Mouse (Mus musculus): ENCODE results near the gene Tcf7. TPM values are rescaled to one million over a fixed set of nuclear protein-coding genes. Genes with fewer than 3 reads are reported as not detected.

Tcf7 gene
- polyA plus RNA-seq, 1 experiment from 2014 or later = 24.4 TPM

DNA sequence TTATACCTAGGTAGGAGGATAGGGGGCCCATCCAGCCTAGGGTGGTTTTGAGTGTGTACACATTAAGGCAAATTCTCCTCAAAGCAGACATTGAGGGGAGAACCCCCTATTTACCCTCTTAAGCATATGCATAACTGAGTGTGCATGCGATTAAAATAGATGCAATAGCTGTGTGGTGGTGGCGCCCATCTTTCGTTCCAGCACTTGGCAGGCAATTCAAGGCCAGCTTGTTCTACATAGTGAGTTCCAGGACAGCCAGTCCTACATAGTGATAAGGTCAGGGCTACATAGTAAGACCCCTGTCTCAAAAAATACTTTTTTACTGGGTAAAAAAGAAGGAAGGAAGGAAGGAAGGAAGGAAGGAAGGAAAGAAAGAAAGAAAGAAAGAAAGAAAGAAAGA, 19.9 kb upstream of the Tcf7 start:
- peaks cover 11% of the 10 kb centered on the region; the same call in 1 of the 2 replicates for H3K4me1 ChIP-seq
- H3K27ac ChIP-seq = no peak overlapping the region
- whole genome bisulfite sequencing = 88% methylated on average over 3 of the region's 3 CpGs
- H3K9me3 ChIP-seq (replicated peaks) = no peaks in the 10 kb centered on the region
- DNase-seq (ENCODE audit: low spot score) = no peak
- H3K36me3 ChIP-seq = no peaks in the 10 kb centered on the region
- no peaks in the 10 kb centered on the region for H3K27me3 ChIP-seq (ENCODE audit: low read depth, poor library complexity, severe bottlenecking)
- no peak overlapping the region for H3K4me3 ChIP-seq

DNA sequence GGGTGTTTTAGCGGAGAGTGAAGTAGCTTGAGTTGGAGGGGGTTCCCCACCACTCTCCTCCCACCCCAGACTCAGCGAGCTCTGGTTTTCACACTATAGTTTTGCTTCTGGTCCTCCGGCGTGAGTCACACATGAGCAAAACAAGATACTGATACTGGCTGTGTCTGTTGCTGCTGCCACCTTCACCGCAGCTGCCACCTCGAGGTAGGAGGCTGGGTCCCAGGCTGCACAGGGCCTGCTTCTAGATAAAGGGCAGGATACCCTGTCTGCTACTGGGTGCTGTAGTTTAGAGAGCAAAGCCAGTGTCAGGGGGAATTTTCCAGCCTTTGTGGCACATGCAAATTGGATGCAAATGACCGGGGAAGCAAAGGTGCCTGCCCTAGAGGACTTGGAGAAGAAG, 16.9 kb upstream of the Tcf7 start:
- no peaks in the 10 kb centered on the region for H3K36me3 ChIP-seq
- no peak overlapping the region for H3K27ac ChIP-seq
- DNase-seq (ENCODE audit: low spot score) = peak; percentile 25
- H3K4me3 ChIP-seq = no peak overlapping the region
- H3K4me1 ChIP-seq = peaks cover 8% of the 10 kb centered on the region; the same call in 1 of the 2 replicates
- WGBS = 66% methylated on average over 7 of the region's 7 CpGs
- no peaks in the 10 kb centered on the region for H3K9me3 ChIP-seq (replicated peaks)
- H3K27me3 ChIP-seq (ENCODE audit: low read depth, poor library complexity, severe bottlenecking) = no peaks in the 10 kb centered on the region

DNA sequence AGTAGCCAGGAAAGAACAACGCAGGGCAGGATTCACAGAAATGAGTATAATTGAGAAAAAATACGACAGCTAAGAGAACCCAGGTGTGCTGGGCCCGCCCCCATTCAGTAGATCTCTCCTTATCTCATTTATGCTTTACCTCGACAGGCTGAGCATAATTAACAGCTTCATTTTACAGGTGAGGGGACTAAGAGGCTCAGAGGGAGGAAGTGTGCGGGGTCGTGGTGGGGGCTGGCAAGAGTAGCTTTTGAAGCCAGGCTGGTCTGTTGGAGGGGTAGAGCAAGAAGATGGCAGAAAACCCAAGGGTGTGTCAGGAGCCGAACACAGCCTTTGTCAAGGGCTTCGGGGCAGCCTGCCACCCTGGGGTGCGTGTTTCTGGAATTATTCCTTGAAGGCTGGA, 16.1 kb upstream of the Tcf7 start:
- no peak for DNase-seq (ENCODE audit: low spot score)
- no peak overlapping the region for H3K27ac ChIP-seq
- H3K4me3 ChIP-seq = no peak overlapping the region
- H3K4me1 ChIP-seq = peaks cover 8% of the 10 kb centered on the region; the same call in 1 of the 2 replicates
- no peaks in the 10 kb centered on the region for H3K9me3 ChIP-seq (replicated peaks)
- no peaks in the 10 kb centered on the region for H3K36me3 ChIP-seq
- WGBS = 78% methylated on average over 9 of the region's 9 CpGs
- no peaks in the 10 kb centered on the region for H3K27me3 ChIP-seq (ENCODE audit: low read depth, poor library complexity, severe bottlenecking)

DNA sequence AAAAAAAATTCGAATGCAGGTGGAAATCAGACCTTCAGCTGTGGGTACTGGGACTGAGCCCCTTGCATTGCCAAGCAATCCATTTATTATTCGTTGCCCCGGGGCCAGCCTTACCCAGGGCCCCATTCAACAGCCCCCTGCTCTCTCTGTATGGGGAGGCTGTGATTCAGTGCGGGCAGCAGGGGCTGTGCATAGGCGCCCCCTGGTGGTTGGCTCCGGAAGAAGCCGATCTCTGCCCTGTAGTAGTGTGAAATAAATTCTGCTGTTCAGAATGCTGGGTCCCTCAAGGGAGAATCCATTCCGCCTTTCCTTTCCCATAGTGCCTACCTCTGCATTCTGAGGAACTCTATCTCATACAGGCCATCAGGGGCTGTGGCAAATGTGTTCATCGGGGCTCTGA, 14.5 kb upstream of the Tcf7 start:
- H3K9me3 ChIP-seq (replicated peaks) = no peaks in the 10 kb centered on the region
- peak; percentile 91 for DNase-seq (ENCODE audit: low spot score)
- no peak overlapping the region for H3K4me3 ChIP-seq
- 17% methylated on average over 9 of the region's 9 CpGs for WGBS
- H3K4me1 ChIP-seq = peaks cover 10% of the 10 kb centered on the region; the same call in 1 of the 2 replicates
- H3K27ac ChIP-seq = no peak overlapping the region
- H3K27me3 ChIP-seq (ENCODE audit: low read depth, poor library complexity, severe bottlenecking) = no peaks in the 10 kb centered on the region
- no peaks in the 10 kb centered on the region for H3K36me3 ChIP-seq

DNA sequence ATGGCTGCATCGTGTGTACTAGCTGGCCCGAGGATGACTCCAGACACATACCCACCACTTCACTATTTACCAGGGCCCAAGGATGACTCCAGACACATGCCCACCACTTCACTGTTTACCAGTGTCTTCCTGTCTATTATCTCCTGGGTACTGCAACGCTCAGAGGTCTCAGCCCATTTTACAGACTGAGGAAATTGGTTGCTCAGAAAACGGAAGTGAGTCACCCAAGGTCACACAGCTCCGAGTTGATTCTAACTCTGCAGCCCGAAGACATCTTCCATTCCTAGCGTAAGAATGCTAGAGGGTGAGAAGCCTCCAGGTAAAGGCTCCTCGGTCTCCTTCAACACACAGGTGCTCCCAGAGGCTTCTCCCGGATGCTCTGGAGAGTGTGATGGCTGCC, 11.3 kb upstream of the Tcf7 start:
- no peaks in the 10 kb centered on the region for H3K36me3 ChIP-seq
- peaks cover 9% of the 10 kb centered on the region for H3K4me1 ChIP-seq
- DNase-seq (ENCODE audit: low spot score) = no peak
- H3K27ac ChIP-seq = no peak overlapping the region
- WGBS = 90% methylated on average over 9 of the region's 9 CpGs
- no peaks in the 10 kb centered on the region for H3K27me3 ChIP-seq (ENCODE audit: low read depth, poor library complexity, severe bottlenecking)
- H3K4me3 ChIP-seq = no peak overlapping the region
- no peaks in the 10 kb centered on the region for H3K9me3 ChIP-seq (replicated peaks)

DNA sequence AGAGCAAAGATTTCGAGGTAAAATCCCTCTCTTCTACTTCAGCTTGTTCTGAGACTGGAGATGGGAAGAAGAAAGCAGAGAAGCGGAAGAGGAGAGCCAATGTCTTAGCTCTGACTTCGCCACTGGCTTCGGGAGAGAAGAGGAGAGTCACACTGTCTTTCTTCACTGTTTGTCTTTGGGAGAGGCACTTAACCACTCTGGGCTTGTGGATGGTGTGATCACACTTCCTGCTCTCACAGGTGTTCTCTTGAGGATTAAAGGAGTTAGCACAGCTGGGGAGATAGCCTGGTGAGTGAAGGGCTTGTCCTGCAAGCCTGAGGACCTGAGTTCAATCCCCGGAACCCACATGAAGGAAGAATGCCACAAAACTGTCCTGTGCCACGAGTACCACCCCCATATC, 10.1 kb upstream of the Tcf7 start:
- no peaks in the 10 kb centered on the region for H3K9me3 ChIP-seq (replicated peaks)
- H3K27me3 ChIP-seq (ENCODE audit: low read depth, poor library complexity, severe bottlenecking) = no peaks in the 10 kb centered on the region
- H3K27ac ChIP-seq = no peak overlapping the region
- 79% methylated on average over 6 of the region's 6 CpGs for WGBS
- no peaks in the 10 kb centered on the region for H3K36me3 ChIP-seq
- no peak overlapping the region for H3K4me3 ChIP-seq
- DNase-seq (ENCODE audit: low spot score) = no peak
- peaks cover 6% of the 10 kb centered on the region for H3K4me1 ChIP-seq

DNA sequence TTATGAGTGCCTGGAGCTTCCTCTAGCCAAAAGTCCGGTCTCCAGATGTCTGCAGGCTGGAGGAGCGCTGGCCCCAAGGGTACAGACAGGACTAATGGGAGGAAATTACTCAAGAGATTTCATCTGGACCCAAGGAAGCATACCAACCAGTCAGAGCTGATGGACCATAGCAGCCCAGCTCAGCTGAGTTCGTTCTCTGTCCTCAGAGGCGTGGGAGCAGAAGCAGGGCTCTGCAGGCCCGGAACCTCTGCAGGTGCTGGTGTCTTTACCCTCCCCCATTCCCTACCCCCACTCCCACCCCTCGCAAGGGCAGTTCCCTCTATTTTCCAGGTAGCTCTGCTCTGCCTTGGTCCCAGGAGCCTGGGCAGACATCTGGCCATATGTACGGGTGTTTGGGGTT, 9.5 kb upstream of the Tcf7 start:
- H3K27me3 ChIP-seq (ENCODE audit: low read depth, poor library complexity, severe bottlenecking) = no peaks in the 10 kb centered on the region
- 75% methylated on average over 7 of the region's 7 CpGs for whole genome bisulfite sequencing

DNA sequence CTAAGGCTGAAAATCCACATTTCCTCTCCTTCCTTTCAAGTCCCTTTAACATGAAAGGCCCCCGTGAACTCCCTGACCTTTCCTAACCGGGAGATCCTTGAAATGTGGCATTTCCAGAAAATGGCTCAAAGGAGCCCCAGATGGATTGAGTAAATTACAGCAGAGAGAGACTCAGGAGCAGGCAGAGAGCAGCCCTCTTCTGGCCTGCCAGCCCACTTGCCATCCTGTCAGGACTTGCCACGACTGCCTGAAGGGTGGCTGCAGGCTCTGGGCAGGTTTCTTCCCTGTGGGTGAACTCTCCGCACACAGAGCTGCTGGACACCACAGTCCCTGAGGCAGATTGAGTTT, 4.1 kb upstream of the Tcf7 start:
- H3K27ac ChIP-seq = peak overlapping the region; percentile 37
- H3K4me1 ChIP-seq = peaks cover 58% of the 10 kb centered on the region
- peaks cover 30% of the 10 kb centered on the region for H3K27me3 ChIP-seq (ENCODE audit: low read depth, poor library complexity, severe bottlenecking)
- peak; percentile 54 for DNase-seq (ENCODE audit: low spot score)
- no peaks in the 10 kb centered on the region for H3K9me3 ChIP-seq (replicated peaks)
- WGBS = 3% methylated on average over 4 of the region's 4 CpGs
- no peaks in the 10 kb centered on the region for H3K36me3 ChIP-seq
- H3K4me3 ChIP-seq = no peak overlapping the region

More for the DNA sequence above, 9.5 kb upstream of the Tcf7 start:
- peak; percentile 25 for DNase-seq (ENCODE audit: low spot score)
- no peak overlapping the region for H3K4me3 ChIP-seq
- H3K27ac ChIP-seq = no peak overlapping the region
- H3K9me3 ChIP-seq (replicated peaks) = no peaks in the 10 kb centered on the region
- H3K4me1 ChIP-seq = peaks cover 11% of the 10 kb centered on the region
- H3K36me3 ChIP-seq = no peaks in the 10 kb centered on the region

DNA sequence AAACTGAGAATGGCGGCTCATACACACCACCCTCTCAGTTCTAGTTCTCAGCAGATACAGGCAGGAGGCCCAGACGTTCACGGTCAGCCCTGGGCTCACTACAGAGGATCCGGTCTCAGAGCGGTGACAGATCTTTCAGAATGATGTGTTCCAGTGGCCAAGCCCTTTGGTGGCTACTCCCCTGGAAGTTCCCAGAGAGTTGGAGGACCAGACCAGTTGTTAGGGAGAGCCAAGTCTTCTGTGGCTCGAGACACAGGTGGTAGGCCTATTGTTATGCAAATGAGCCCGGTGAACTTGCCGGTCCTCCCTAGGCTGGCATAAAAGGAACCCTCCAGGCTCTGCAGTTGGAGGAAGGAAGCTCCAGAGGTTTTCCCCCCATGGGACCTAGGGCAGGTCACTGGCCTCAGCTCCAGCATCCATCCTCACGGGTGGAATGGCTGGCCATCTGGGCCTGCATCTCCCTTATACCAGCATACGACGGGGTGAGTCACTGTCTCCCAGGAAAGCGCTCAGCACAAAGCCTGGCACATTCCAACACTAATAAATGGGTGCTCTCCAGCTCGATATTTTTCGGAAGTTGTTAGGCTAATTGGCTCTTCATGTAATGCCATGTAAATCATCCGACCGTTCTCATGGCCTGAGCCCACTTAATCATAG, 3.6 kb upstream of the Tcf7 start:
- 5% methylated on average over 16 of the region's 16 CpGs for WGBS
- H3K4me3 ChIP-seq = peak overlapping the region; percentile 15; the same call in 1 of the 2 replicates
- 0 out of 2 replicates have a peak, but pooled peaks cover under 1% of the 10 kb centered on the region for H3K36me3 ChIP-seq
- H3K27ac ChIP-seq = peak overlapping the region; percentile 42; the same call in 1 of the 2 replicates
- peaks cover 35% of the 10 kb centered on the region for H3K27me3 ChIP-seq (ENCODE audit: low read depth, poor library complexity, severe bottlenecking)
- H3K9me3 ChIP-seq (replicated peaks) = no peaks in the 10 kb centered on the region
- H3K4me1 ChIP-seq = peaks cover 63% of the 10 kb centered on the region
- no peak for DNase-seq (ENCODE audit: low spot score)

DNA sequence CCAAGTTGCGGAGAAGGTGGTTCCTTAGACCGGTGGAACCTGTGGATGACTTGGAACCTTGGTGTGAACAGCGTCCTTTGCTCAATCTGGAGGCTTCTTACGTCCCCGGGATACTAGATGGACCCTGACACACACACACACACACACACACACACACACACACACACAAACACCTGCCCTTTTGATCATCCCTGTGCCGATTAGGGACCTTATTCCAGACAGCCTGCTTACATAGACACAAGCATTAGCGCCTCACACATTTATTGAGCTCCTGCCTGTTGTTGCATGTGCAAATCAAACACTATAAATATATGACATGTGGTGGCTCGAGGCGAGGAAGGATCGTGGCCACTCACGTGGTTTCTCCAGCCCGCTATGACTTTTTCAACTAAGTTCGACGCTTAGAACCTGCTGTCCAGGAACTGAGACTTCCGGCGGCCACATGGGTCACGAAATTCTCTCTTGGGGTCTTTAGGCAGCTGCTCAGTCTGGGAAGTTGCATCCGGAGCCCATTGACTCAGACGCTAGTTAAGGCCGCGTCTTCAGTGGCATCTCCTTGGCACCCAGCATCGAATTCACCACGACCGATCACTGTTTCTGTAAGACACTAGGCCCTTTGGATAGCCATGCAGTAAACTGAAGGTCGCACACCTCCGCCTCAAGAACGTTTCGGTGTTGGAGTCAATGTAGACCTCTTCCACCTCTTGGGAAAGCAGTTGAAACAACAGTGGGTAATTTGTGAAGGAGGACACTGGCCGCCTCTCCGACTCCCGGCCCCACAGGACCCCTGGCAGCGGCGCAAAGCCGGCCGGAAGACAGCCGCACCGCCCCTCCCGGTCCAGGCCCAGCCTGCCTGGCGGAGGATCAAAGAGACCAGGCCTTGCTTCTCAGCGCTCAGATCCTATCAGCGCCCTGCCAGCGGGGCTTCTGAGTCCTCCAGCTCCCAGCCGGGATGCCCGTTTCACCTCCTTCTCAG, 1.1 kb upstream of the Tcf7 start:
- H3K4me1 ChIP-seq = peaks cover 74% of the 10 kb centered on the region
- no peaks in the 10 kb centered on the region for H3K9me3 ChIP-seq (replicated peaks)
- 7% methylated on average over 44 of the region's 44 CpGs for WGBS
- DNase-seq (ENCODE audit: low spot score) = peak; percentile 76
- H3K27ac ChIP-seq = peak overlapping the region; percentile 62
- H3K4me3 ChIP-seq = peak overlapping the region; percentile 77
- peaks cover 38% of the 10 kb centered on the region for H3K27me3 ChIP-seq (ENCODE audit: low read depth, poor library complexity, severe bottlenecking)
- H3K36me3 ChIP-seq = peaks cover 26% of the 10 kb centered on the region

DNA sequence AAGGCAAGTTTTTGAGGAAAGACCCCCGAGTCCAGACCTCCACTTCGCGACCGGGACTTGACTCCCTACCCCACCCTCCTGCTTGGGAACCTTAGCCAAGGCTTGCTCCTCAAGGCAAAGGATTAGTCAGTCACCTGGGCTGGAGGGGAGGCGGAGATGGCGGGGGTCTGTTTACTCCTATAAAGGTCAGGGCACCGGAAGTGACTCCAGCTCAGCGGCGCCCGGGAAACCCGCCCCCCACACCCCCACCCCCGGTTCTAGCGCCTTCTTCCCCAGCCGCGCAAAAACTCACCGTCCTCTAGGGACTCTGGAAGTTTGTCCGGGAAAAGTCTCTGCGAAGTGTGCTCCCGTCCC, 417 bp downstream of the Tcf7 start:
- H3K27ac ChIP-seq = peak overlapping the region; percentile 88
- H3K27me3 ChIP-seq (ENCODE audit: low read depth, poor library complexity, severe bottlenecking) = peaks cover 38% of the 10 kb centered on the region
- H3K36me3 ChIP-seq = peaks cover 35% of the 10 kb centered on the region
- peak overlapping the region; percentile 77 for H3K4me3 ChIP-seq
- peaks cover 70% of the 10 kb centered on the region for H3K4me1 ChIP-seq
- DNase-seq (ENCODE audit: low spot score) = no peak
- 1% methylated on average over 19 of the region's 19 CpGs for WGBS
- H3K9me3 ChIP-seq (replicated peaks) = no peaks in the 10 kb centered on the region

DNA sequence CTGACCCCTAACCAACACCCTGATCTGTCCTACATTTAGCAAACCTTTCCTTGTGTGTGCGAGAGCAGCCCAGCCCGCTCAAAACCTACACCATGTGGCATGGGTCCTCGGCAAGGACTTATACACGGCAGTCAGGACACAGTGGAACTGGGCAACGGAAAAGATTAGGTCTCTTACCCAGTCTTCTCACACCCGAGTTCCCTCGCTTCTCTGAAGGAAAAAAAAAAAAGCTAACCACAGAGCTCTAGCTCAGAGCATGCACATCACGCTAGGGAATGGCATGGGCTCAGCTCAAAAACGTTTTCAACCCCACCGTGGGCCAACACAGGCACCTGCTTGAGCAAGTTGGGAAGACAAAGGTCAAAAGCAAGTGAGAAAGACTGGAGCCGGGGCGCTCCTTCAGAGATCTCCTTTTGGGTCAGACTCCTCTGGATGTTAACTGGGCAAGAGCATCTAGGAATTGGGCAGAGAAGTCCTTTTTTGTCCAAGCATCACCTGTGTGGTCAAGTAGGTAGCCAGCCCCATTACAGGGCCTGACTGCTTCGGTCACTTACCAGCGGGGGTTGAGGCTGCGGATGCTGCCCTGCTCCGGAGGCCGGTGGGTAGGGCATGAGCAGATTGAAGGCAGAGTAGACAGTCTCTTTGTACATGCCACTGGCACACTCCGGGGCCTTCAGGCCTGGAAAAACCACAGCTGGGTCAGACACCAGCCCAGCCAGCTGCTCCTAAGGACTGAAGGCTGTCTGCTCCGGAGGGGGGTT, 1.1 kb downstream of the Tcf7 start:
- H3K27me3 ChIP-seq (ENCODE audit: low read depth, poor library complexity, severe bottlenecking) = peaks cover 38% of the 10 kb centered on the region
- 0 out of 2 replicates have a peak overlapping the region, but pooled peaks have one; percentile 30 for H3K27ac ChIP-seq
- H3K36me3 ChIP-seq = peaks cover 41% of the 10 kb centered on the region
- peak overlapping the region; percentile 77 for H3K4me3 ChIP-seq
- H3K4me1 ChIP-seq = peaks cover 64% of the 10 kb centered on the region
- H3K9me3 ChIP-seq (replicated peaks) = no peaks in the 10 kb centered on the region
- WGBS = 72% methylated on average over 19 of the region's 19 CpGs
- DNase-seq (ENCODE audit: low spot score) = no peak

Measured in limb, embryonic 10.5 days (tissue).